Mouse (Mus musculus) liver, postnatal 0 days (tissue): ENCODE measurements around the gene Mrps6. TPM values are rescaled to one million over a fixed set of nuclear protein-coding genes. Genes with fewer than 3 reads are reported as not detected.
A peak's percentile ranks its signal among the peaks of the same experiment; 100 is the strongest.

Experiments
- ATAC-seq: fragments of 200-750 bp; cut with Nextera tagmentation; 2 replicates; pipeline ENCODE4 v1.8.0; 2017; ENCODE audit warnings: mild to moderate bottlenecking, moderate library complexity
- DNase-seq: peaks from one replicate; pipeline ENCODE4 v3.0.0-alpha.2; 2016
- H3K27ac ChIP-seq: fragments of 300-500 bp; sonication (generic); 2 replicates; pipeline ENCODE4 v1.5.1; 2014; ENCODE audit warnings: antibody characterized with exemption, moderate library complexity, mild to moderate bottlenecking, low read depth
- H3K27me3 ChIP-seq: fragments of 300-500 bp; sonication (generic); 2 replicates; pipeline ENCODE4 v1.6.1; 2014; ENCODE audit warnings: low read length, control low read depth, mixed read lengths; ENCODE audit not compliant: insufficient read depth
- H3K36me3 ChIP-seq: fragments of 300-500 bp; sonication (generic); replicated peaks from 2 replicates; pipeline ENCODE4 v1.6.1; 2014; ENCODE audit warnings: mild to moderate bottlenecking, control low read depth, low read length, moderate library complexity, mixed read lengths; ENCODE audit not compliant: insufficient read depth
- H3K4me1 ChIP-seq: fragments of 300-500 bp; sonication (generic); 2 replicates; pipeline ENCODE4 v1.6.1; 2014; ENCODE audit warnings: antibody characterized with exemption, mild to moderate bottlenecking, control low read depth; ENCODE audit not compliant: insufficient read depth
- H3K4me2 ChIP-seq: fragments of 300-500 bp; sonication (generic); 2 replicates; pipeline ENCODE4 v1.6.1; 2014; ENCODE audit warnings: low read depth, mild to moderate bottlenecking, low read length, moderate library complexity, mixed read lengths
- H3K4me3 ChIP-seq: fragments of 300-500 bp; sonication (generic); 2 replicates; pipeline ENCODE4 v1.5.1; 2014; ENCODE audit warnings: low read depth, low read length
- H3K9ac ChIP-seq: fragments of 300-500 bp; sonication (generic); replicated peaks from 2 replicates; pipeline ENCODE4 v1.6.1; 2014; ENCODE audit warnings: mild to moderate bottlenecking, moderate library complexity
- H3K9me3 ChIP-seq: fragments of 300-500 bp; sonication (generic); 2 replicates; pipeline ENCODE4 v1.6.1; 2016; ENCODE audit warnings: mild to moderate bottlenecking, control low read depth, low read length, mixed read lengths
- CTCF ChIP-seq: sonication (generic); IDR thresholded peaks from 2 replicates; pipeline ENCODE4 v1.5.1; 2016; ENCODE audit warnings: antibody characterized with exemption, low read depth
- EP300 ChIP-seq: IDR thresholded peaks from 2 replicates; pipeline ENCODE4 v1.6.1; 2016; ENCODE audit warnings: antibody characterized with exemption, low read depth, mild to moderate bottlenecking
- WGBS: fragments of 180-500 bp; shearing (Covaris S2); extraction: QIAGEN DNeasy Blood & Tissue Kit; methylation state at CpG from one replicate; pipeline ENCODE4 v1.1.7; 2014; ENCODE audit not compliant: insufficient replicate concordance; 5-methylcytosine and 5-hydroxymethylcytosine counted together
- polyA plus RNA-seq: library from polyadenylated mRNA; unstranded; fragments of >200 nt; fragmentation: Nextera tagmentation; extraction: Ambion mirVana; gene quantifications from 2 replicates; pipeline ENCODE4 v1.2.1, GENCODE M21; 2015

Mrps6 gene
- polyA plus RNA-seq, 1 experiment from 2014 or later = 41.4 TPM

- Histone ChIP-seq H3K27me3 (no peaks in the 10 kb centered on the region), H3K9me3 (no peaks in the 10 kb centered on the region), H3K9ac (no peak overlapping the region), H3K27ac (no peak overlapping the region), H3K4me2 (no peak overlapping the region), H3K4me3 (no peak overlapping the region), H3K36me3 (no peaks in the 10 kb centered on the region), H3K4me1 (peaks cover 5% of the 10 kb centered on the region)
- TF ChIP-seq EP300 = no peak
- no peak for TF ChIP-seq CTCF
- no peak for DNase-seq
- 58% methylated on average over 20 of the region's 20 CpGs for WGBS
- no peak for ATAC-seq
These were observed 35.4 kb upstream of the Mrps6 start for GRCm38 (mm10) chr16:92022494-92023283.

- ATAC-seq (no peak), DNase-seq (no peak)
- H3K4me3 ChIP-seq = no peak overlapping the region
- TF ChIP-seq EP300 = no peak
- TF ChIP-seq CTCF = no peak
- H3K9ac ChIP-seq = no peak overlapping the region
- H3K9me3 ChIP-seq = no peaks in the 10 kb centered on the region
- H3K27me3 ChIP-seq = no peaks in the 10 kb centered on the region
- H3K36me3 ChIP-seq = no peaks in the 10 kb centered on the region
- WGBS = 68% methylated on average over 3 of the region's 3 CpGs
- H3K4me1 ChIP-seq = peaks cover 2% of the 10 kb centered on the region; the same call in 1 of the 2 replicates
- H3K27ac ChIP-seq = no peak overlapping the region
- H3K4me2 ChIP-seq = no peak overlapping the region
These were observed 24.8 kb upstream of the Mrps6 start for GRCm38 (mm10) chr16:92033286-92033685.

- H3K4me2 ChIP-seq = no peak overlapping the region
- H3K27me3 ChIP-seq = no peaks in the 10 kb centered on the region
- peaks cover 2% of the 10 kb centered on the region; the same call in 1 of the 2 replicates for H3K4me1 ChIP-seq
- no peak overlapping the region for H3K9ac ChIP-seq
- H3K4me3 ChIP-seq = no peak overlapping the region
- ATAC-seq (no peak), DNase-seq (no peak)
- no peak overlapping the region for H3K27ac ChIP-seq
- no peak for TF ChIP-seq CTCF
- no peak for TF ChIP-seq EP300
- 62% methylated on average over 5 of the region's 5 CpGs for WGBS
- no peaks in the 10 kb centered on the region for H3K36me3 ChIP-seq
- no peaks in the 10 kb centered on the region for H3K9me3 ChIP-seq
These were observed 23.4 kb upstream of the Mrps6 start for GRCm38 (mm10) chr16:92034676-92035075.

- TF ChIP-seq EP300 (no peak), CTCF (no peak)
- Histone ChIP-seq H3K36me3 (no peaks in the 10 kb centered on the region), H3K4me1 (peaks cover 2% of the 10 kb centered on the region; the same call in 1 of the 2 replicates), H3K27me3 (no peaks in the 10 kb centered on the region), H3K9me3 (no peaks in the 10 kb centered on the region), H3K9ac (no peak overlapping the region), H3K4me3 (no peak overlapping the region), H3K4me2 (no peak overlapping the region), H3K27ac (peak overlapping the region; percentile 22; the same call in 1 of the 2 replicates)
- ATAC-seq (no peak), DNase-seq (no peak)
- WGBS = 64% methylated on average over 8 of the region's 8 CpGs
These were observed 21.4 kb upstream of the Mrps6 start for GRCm38 (mm10) chr16:92036701-92037100.

- ATAC-seq = peak; percentile 76
- Histone ChIP-seq H3K9ac (no peak overlapping the region), H3K27ac (peak overlapping the region; percentile 44; the same call in 1 of the 2 replicates), H3K9me3 (no peaks in the 10 kb centered on the region), H3K27me3 (no peaks in the 10 kb centered on the region), H3K4me2 (no peak overlapping the region; the same call in 1 of the 2 replicates), H3K36me3 (no peaks in the 10 kb centered on the region), H3K4me1 (peaks cover 2% of the 10 kb centered on the region; the same call in 1 of the 2 replicates), H3K4me3 (no peak overlapping the region)
- WGBS = 59% methylated on average over 21 of the region's 21 CpGs
- no peak for TF ChIP-seq CTCF
- no peak for TF ChIP-seq EP300
- peak; percentile 25 for DNase-seq
These were observed 20.0 kb upstream of the Mrps6 start for GRCm38 (mm10) chr16:92037891-92038607.

GRCm38 (mm10) chr16:92039421-92039820 is 18.6 kb upstream of the Mrps6 start:
- Histone ChIP-seq H3K27me3 (no peaks in the 10 kb centered on the region), H3K9me3 (no peaks in the 10 kb centered on the region), H3K27ac (no peak overlapping the region), H3K4me2 (no peak overlapping the region), H3K36me3 (no peaks in the 10 kb centered on the region), H3K4me3 (no peak overlapping the region), H3K9ac (no peak overlapping the region), H3K4me1 (peaks cover 2% of the 10 kb centered on the region; the same call in 1 of the 2 replicates)
- TF ChIP-seq EP300 = no peak
- no peak for TF ChIP-seq CTCF
- ATAC-seq (peak; percentile 70), DNase-seq (peak; percentile 31)
- WGBS = 78% methylated on average over 7 of the region's 7 CpGs
